Mouse (Mus musculus): ENCODE data around the gene Tnfrsf18.

Tnfrsf18 gene

GRCm38 (mm10) chr4:156032856-156033255, 6.9 kb downstream of the Tnfrsf18 start:
- no peak for DNase-seq (ENCODE audit: low read depth, low spot score)

- DNase-seq (ENCODE audit: low read depth, low spot score), result peak; percentile 84
Observed at GRCm38 (mm10) chr4:156033476-156034119, 7.6 kb downstream of the Tnfrsf18 start.

- peak; percentile 53 for DNase-seq (ENCODE audit: low read depth, low spot score)
Observed at GRCm38 (mm10) chr4:156034301-156034700, 8.3 kb downstream of the Tnfrsf18 start.

- DNase-seq (ENCODE audit: low read depth, low spot score), result peak; percentile 27
Observed at GRCm38 (mm10) chr4:156034901-156035300, 8.9 kb downstream of the Tnfrsf18 start.

GRCm38 (mm10) chr4:156044754-156045153, 18.8 kb downstream of the Tnfrsf18 start:
- DNase-seq (ENCODE audit: low read depth, low spot score), result no peak

GRCm38 (mm10) chr4:156049779-156050178, 23.8 kb downstream of the Tnfrsf18 start:
- no peak for DNase-seq (ENCODE audit: low read depth, low spot score)

GRCm38 (mm10) chr4:156050391-156050980, 24.5 kb downstream of the Tnfrsf18 start:
- DNase-seq (ENCODE audit: low read depth, low spot score), result peak; percentile 49

- no peak for DNase-seq (ENCODE audit: low read depth, low spot score)
Observed at GRCm38 (mm10) chr4:156053113-156053512, 27.1 kb downstream of the Tnfrsf18 start.

GRCm38 (mm10) chr4:156054130-156054529, 28.2 kb downstream of the Tnfrsf18 start:
- DNase-seq (ENCODE audit: low read depth, low spot score), result no peak

GRCm38 (mm10) chr4:156054606-156055005, 28.6 kb downstream of the Tnfrsf18 start:
- DNase-seq (ENCODE audit: low read depth, low spot score), result no peak

GRCm38 (mm10) chr4:156055173-156055572, 29.2 kb downstream of the Tnfrsf18 start:
- no peak for DNase-seq (ENCODE audit: low read depth, low spot score)

GRCm38 (mm10) chr4:156057702-156058101, 31.7 kb downstream of the Tnfrsf18 start:
- DNase-seq (ENCODE audit: low read depth, low spot score), result no peak

- DNase-seq (ENCODE audit: low read depth, low spot score), result no peak
Observed at GRCm38 (mm10) chr4:156058826-156059225, 32.9 kb downstream of the Tnfrsf18 start.

- peak; percentile 43 for DNase-seq (ENCODE audit: low read depth, low spot score)
Observed at GRCm38 (mm10) chr4:156059261-156059660, 33.3 kb downstream of the Tnfrsf18 start, which contains the start of gene Ttll10. Gene Ttll10, minus strand, starts transcription at chr4:156059414.

GRCm38 (mm10) chr4:156059713-156060112, 33.7 kb downstream of the Tnfrsf18 start:
- DNase-seq (ENCODE audit: low read depth, low spot score), result peak; percentile 71

- peak; percentile 71 for DNase-seq (ENCODE audit: low read depth, low spot score)
Observed at GRCm38 (mm10) chr4:156063861-156064509, 38.0 kb downstream of the Tnfrsf18 start.

GRCm38 (mm10) chr4:156064510-156064897, 38.5 kb downstream of the Tnfrsf18 start:
- no peak for DNase-seq (ENCODE audit: low read depth, low spot score)

GRCm38 (mm10) chr4:156065156-156065894, 39.4 kb downstream of the Tnfrsf18 start:
- no peak for DNase-seq (ENCODE audit: low read depth, low spot score)

GRCm38 (mm10) chr4:156067256-156067949, 41.4 kb downstream of the Tnfrsf18 start:
- DNase-seq (ENCODE audit: low read depth, low spot score), result peak; percentile 76

GRCm38 (mm10) chr4:156069701-156070100, 43.7 kb downstream of the Tnfrsf18 start:
- no peak for DNase-seq (ENCODE audit: low read depth, low spot score)

- no peak for DNase-seq (ENCODE audit: low read depth, low spot score)
Observed at GRCm38 (mm10) chr4:156070276-156070675, 44.3 kb downstream of the Tnfrsf18 start.

Data from ES-CJ7 (cell line).